Comparison of ENCODE assay signal across 14 mouse cellular contexts in genomic region chr12:17486062-17486770, GRCm38 (mm10). TPM values are rescaled to one million over a fixed set of nuclear protein-coding genes. Genes with fewer than 3 reads are reported as not detected.
DNase-seq lines count a peak whose midpoint lies in the region; ATAC-seq and TF ChIP-seq lines count a peak whose summit lies in the region.
"Had no signal": no experiment of that assay in that cellular context is flagged by ENCODE, and none has a peak within 500 bp of the region (broad histone marks: within the 10 kb centered on the region; RNA-seq: fewer than 3 reads in every experiment).

No protein-coding gene starts in this region.

- ATAC-seq in midbrain, embryonic 12.5 days (ENCODE audit: low FRiP score, low read depth), result 0 out of 2 replicates have a peak, but pooled peaks have one; percentile 38
- no peak for ATAC-seq in midbrain, embryonic 11.5 days (ENCODE audit: low FRiP score)
- peak; percentile 84 for ATAC-seq in forebrain, postnatal 0 days
- peak; percentile 28; the same call in 1 of the 2 replicates for ATAC-seq in neural tube, embryonic 12.5 days (ENCODE audit: low FRiP score, low read depth)

- H3K27me3 ChIP-seq in midbrain, embryonic 12.5 days, result no peaks in the 10 kb centered on the region
- H3K27me3 ChIP-seq in midbrain, embryonic 11.5 days (ENCODE audit: control insufficient read depth, insufficient read depth, low read length), result no peaks in the 10 kb centered on the region
- no peaks in the 10 kb centered on the region for H3K27me3 ChIP-seq in forebrain, postnatal 0 days (ENCODE audit: insufficient read depth, low read length)
- no peaks in the 10 kb centered on the region for H3K27me3 ChIP-seq in neural tube, embryonic 12.5 days (replicated peaks)
- H3K27me3 ChIP-seq: limb, embryonic 13.5 days had no signal

- H3K36me3 ChIP-seq in midbrain, embryonic 12.5 days, result no peaks in the 10 kb centered on the region
- no peaks in the 10 kb centered on the region for H3K36me3 ChIP-seq in midbrain, embryonic 11.5 days (ENCODE audit: control insufficient read depth, insufficient read depth, low read length)
- H3K36me3 ChIP-seq in forebrain, postnatal 0 days (ENCODE audit: insufficient read depth), result no peaks in the 10 kb centered on the region
- H3K36me3 ChIP-seq in neural tube, embryonic 12.5 days, result no peaks in the 10 kb centered on the region
- H3K36me3 ChIP-seq: limb, embryonic 13.5 days had no signal

- H3K9me3 ChIP-seq in midbrain, embryonic 12.5 days, result 0 out of 2 replicates have a peak, but pooled peaks cover 3% of the 10 kb centered on the region
- H3K9me3 ChIP-seq in midbrain, embryonic 11.5 days (ENCODE audit: control insufficient read depth, low read length), result no peaks in the 10 kb centered on the region
- no peaks in the 10 kb centered on the region for H3K9me3 ChIP-seq in forebrain, postnatal 0 days (ENCODE audit: low read length)
- H3K9me3 ChIP-seq in neural tube, embryonic 12.5 days, result no peaks in the 10 kb centered on the region
- H3K9me3 ChIP-seq: limb, embryonic 13.5 days had no signal

- DNase-seq in midbrain, embryonic 11.5 days (ENCODE audit: low spot score, missing footprints), result no peak
- peak; percentile 22 for DNase-seq in brain, embryonic 18.5 days (ENCODE audit: low read depth, low spot score)
- peak; percentile 45 for DNase-seq in forebrain, postnatal 0 days
- DNase-seq in embryo, embryonic 11 days, result no peak
- DNase-seq in right cerebral cortex, postnatal 4 days, result no peak
- no peak for DNase-seq in adrenal gland, postnatal 14 days
- DNase-seq: adrenal gland, postnatal 10 days; cerebellum, postnatal 14 days; right cerebral cortex, postnatal 25 days had no signal

- TF ChIP-seq CTCF in forebrain, postnatal 0 days (IDR thresholded peaks at IDR 0.05; ENCODE audit: low read depth), result no peak

- H3K4me1 ChIP-seq in midbrain, embryonic 12.5 days, result peaks cover 5% of the 10 kb centered on the region
- peaks cover 3% of the 10 kb centered on the region; the same call in 1 of the 2 replicates for H3K4me1 ChIP-seq in midbrain, embryonic 11.5 days (ENCODE audit: control insufficient read depth, insufficient read depth, low read length)
- no peaks in the 10 kb centered on the region for H3K4me1 ChIP-seq in forebrain, postnatal 0 days (ENCODE audit: insufficient read depth)
- no peaks in the 10 kb centered on the region for H3K4me1 ChIP-seq in neural tube, embryonic 12.5 days

- no peak overlapping the region; the same call in 1 of the 2 replicates for H3K4me2 ChIP-seq in midbrain, embryonic 12.5 days (replicated peaks)
- H3K4me2 ChIP-seq in midbrain, embryonic 11.5 days, result no peak overlapping the region
- no peak overlapping the region for H3K4me2 ChIP-seq in forebrain, postnatal 0 days (ENCODE audit: low read depth)
- H3K4me2 ChIP-seq in neural tube, embryonic 12.5 days (replicated peaks), result no peak overlapping the region
- H3K4me2 ChIP-seq: limb, embryonic 13.5 days had no signal

- no peak overlapping the region for H3K9ac ChIP-seq in midbrain, embryonic 12.5 days (replicated peaks)
- H3K9ac ChIP-seq in midbrain, embryonic 11.5 days (ENCODE audit: low read length), result no peak overlapping the region
- no peak overlapping the region for H3K9ac ChIP-seq in forebrain, postnatal 0 days
- H3K9ac ChIP-seq in neural tube, embryonic 12.5 days, result no peak overlapping the region
- H3K9ac ChIP-seq: limb, embryonic 13.5 days had no signal

- H3K27ac ChIP-seq in midbrain, embryonic 12.5 days (replicated peaks), result no peak overlapping the region
- H3K27ac ChIP-seq in midbrain, embryonic 11.5 days (ENCODE audit: low read depth, low read length), result no peak overlapping the region
- H3K27ac ChIP-seq in forebrain, postnatal 0 days (ENCODE audit: low read depth, low read length), result no peak overlapping the region
- H3K27ac ChIP-seq in neural tube, embryonic 12.5 days, result no peak overlapping the region
- H3K27ac ChIP-seq: left cerebral cortex, adult 2 months; limb, embryonic 13.5 days had no signal

- WGBS in midbrain, embryonic 12.5 days, result 30% methylated on average over 9 of the region's 9 CpGs
- 43% methylated on average over 9 of the region's 9 CpGs for WGBS in midbrain, embryonic 11.5 days
- 17% methylated on average over 9 of the region's 9 CpGs for WGBS in forebrain, postnatal 0 days
- 22% methylated on average over 9 of the region's 9 CpGs for WGBS in neural tube, embryonic 12.5 days

- no peak overlapping the region for H3K4me3 ChIP-seq in midbrain, embryonic 12.5 days
- H3K4me3 ChIP-seq in midbrain, embryonic 11.5 days (ENCODE audit: low read depth, low read length), result no peak overlapping the region
- H3K4me3 ChIP-seq in forebrain, postnatal 0 days (ENCODE audit: low read depth, low read length), result no peak overlapping the region
- no peak overlapping the region for H3K4me3 ChIP-seq in neural tube, embryonic 12.5 days
- H3K4me3 ChIP-seq: erythroblast, embryonic 14.5 days; left cerebral cortex, adult 2 months; limb, embryonic 13.5 days had no signal

RNA-seq across cellular contexts. Expression of gene Odc1, which starts 58.4 kb away (rescaled TPM):
- 248 and 264 TPM in 2 replicates for polyA plus RNA-seq in midbrain, embryonic 12.5 days (2016; fragmentation: Nextera tagmentation; extraction: Ambion mirVana)
- polyA plus RNA-seq in midbrain, embryonic 11.5 days (2014; fragmentation: Nextera tagmentation; extraction: Ambion mirVana), result 307 and 314 TPM in 2 replicates
- total RNA-seq in forebrain, postnatal 0 days (2014; rRNA removed), result 271 and 293 TPM in 2 replicates
- 146 and 166 TPM in 2 replicates for polyA plus RNA-seq in forebrain, postnatal 0 days (2015; fragmentation: Nextera tagmentation; extraction: Ambion mirVana)
- polyA plus RNA-seq in neural tube, embryonic 12.5 days (2016; fragmentation: Nextera tagmentation; extraction: Ambion mirVana), result 221 and 229 TPM in 2 replicates
- 246 and 273 TPM in 2 replicates for total RNA-seq in adrenal gland, postnatal 14 days (2021)

Comparison
In these comparisons a context has a peak if more than half of its experiments do, and no peak if none do; other contexts are left out.
1. DNase-seq: peak in brain, embryonic 18.5 days (single experiment) and forebrain, postnatal 0 days (single experiment); none in midbrain, embryonic 11.5 days (single experiment), embryo, embryonic 11 days (single experiment), right cerebral cortex, postnatal 4 days (single experiment) and adrenal gland, postnatal 14 days (single experiment).